ENCODE assay signal across 25 mouse cellular contexts in the genomic region with DNA sequence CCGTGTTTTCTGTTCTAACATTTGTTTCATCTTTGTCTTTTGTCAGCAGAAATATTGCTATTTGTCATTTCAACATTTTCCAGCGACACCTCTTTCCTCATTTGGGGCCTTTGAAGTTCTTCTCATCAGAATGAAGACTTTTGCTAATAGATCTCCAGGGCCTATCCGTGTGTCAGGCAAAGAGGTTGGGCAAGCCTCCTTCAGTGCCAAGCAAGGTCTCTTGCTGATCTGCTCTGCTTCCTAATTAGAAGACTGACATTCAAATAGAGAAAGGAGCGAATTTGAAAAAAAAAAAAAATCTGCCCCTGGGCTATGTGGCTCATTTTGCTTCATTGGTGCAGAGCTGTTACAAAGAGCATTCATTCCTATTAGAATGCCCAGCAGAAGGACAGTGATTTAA. TPM values are rescaled to one million over a fixed set of nuclear protein-coding genes. Genes with fewer than 3 reads are reported as not detected.
A peak's percentile ranks its signal among the peaks of the same experiment; 100 is the strongest.
DNase-seq lines count a peak whose midpoint lies in the region; ATAC-seq and TF ChIP-seq lines count a peak whose summit lies in the region.
"Had no signal": no experiment of that assay in that cellular context is flagged by ENCODE, and none has a peak within 500 bp of the region (broad histone marks: within the 10 kb centered on the region; RNA-seq: fewer than 3 reads in every experiment).

No protein-coding gene starts in this region.

- no peak for ATAC-seq in midbrain, embryonic 11.5 days (ENCODE audit: low FRiP score)
- no peak for ATAC-seq in midbrain, postnatal 0 days (ENCODE audit: low FRiP score)
- ATAC-seq in midbrain, embryonic 16.5 days = peak; percentile 76; the same call in 1 of the 2 replicates
- ATAC-seq: forebrain, embryonic 13.5 days; hindbrain, embryonic 16.5 days had no signal

- no peaks in the 10 kb centered on the region for H3K4me1 ChIP-seq in midbrain, embryonic 11.5 days (ENCODE audit: control insufficient read depth, insufficient read depth, low read length)
- H3K4me1 ChIP-seq in midbrain, postnatal 0 days (ENCODE audit: insufficient read depth, low read length) = no peaks in the 10 kb centered on the region
- H3K4me1 ChIP-seq in midbrain, embryonic 16.5 days (ENCODE audit: control insufficient read depth, insufficient read depth, low read length) = no peaks in the 10 kb centered on the region
- H3K4me1 ChIP-seq: forebrain, embryonic 10.5 days; forebrain, embryonic 13.5 days; heart, embryonic 12.5 days; heart, embryonic 15.5 days; hindbrain, embryonic 10.5 days; hindbrain, embryonic 13.5 days had no signal

- no peaks in the 10 kb centered on the region for H3K36me3 ChIP-seq in midbrain, embryonic 11.5 days (ENCODE audit: control insufficient read depth, insufficient read depth, low read length)
- no peaks in the 10 kb centered on the region for H3K36me3 ChIP-seq in midbrain, postnatal 0 days (ENCODE audit: insufficient read depth, low read length)
- H3K36me3 ChIP-seq in midbrain, embryonic 16.5 days (ENCODE audit: control insufficient read depth, insufficient read depth, low read length) = no peaks in the 10 kb centered on the region
- H3K36me3 ChIP-seq: forebrain, embryonic 10.5 days; G1E; heart, embryonic 12.5 days; heart, embryonic 15.5 days; hindbrain, embryonic 10.5 days; hindbrain, embryonic 13.5 days had no signal

- peak; percentile 14 for DNase-seq in midbrain, embryonic 11.5 days (ENCODE audit: low spot score, missing footprints)
- DNase-seq in midbrain, postnatal 0 days (ENCODE audit: low spot score) = no peak
- peak; percentile 21 for DNase-seq in retina, postnatal 1 day
- no peak for DNase-seq in retina, embryonic 14.5 days (ENCODE audit: low spot score)
- DNase-seq in left cerebral cortex, adult 18-20 months (ENCODE audit: low spot score in 2 of 2) = no peak
- DNase-seq: adrenal gland, adult 2 months; adrenal gland, postnatal 14 days; B cell, adult 2 months; cerebellum, adult 18-20 months; cerebellum, adult 9-10 months; cerebellum, postnatal 14 days; gastrocnemius, postnatal 25 days; heart, adult 18-20 months; heart, postnatal 10 days; heart, postnatal 36 days had no signal

- H3K9ac ChIP-seq in midbrain, embryonic 11.5 days (ENCODE audit: low read length) = no peak overlapping the region
- no peak overlapping the region for H3K9ac ChIP-seq in midbrain, postnatal 0 days (replicated peaks; ENCODE audit: low read length, poor library complexity, severe bottlenecking)
- H3K9ac ChIP-seq in midbrain, embryonic 16.5 days (ENCODE audit: low read depth, low read length) = no peak overlapping the region
- H3K9ac ChIP-seq: forebrain, embryonic 13.5 days; heart, embryonic 12.5 days; heart, embryonic 15.5 days; hindbrain, embryonic 13.5 days had no signal

- H3K27ac ChIP-seq in midbrain, embryonic 11.5 days (ENCODE audit: low read depth, low read length) = no peak overlapping the region
- H3K27ac ChIP-seq in midbrain, postnatal 0 days (ENCODE audit: low read depth, low read length) = no peak overlapping the region
- no peak overlapping the region for H3K27ac ChIP-seq in midbrain, embryonic 16.5 days (ENCODE audit: low read length)
- H3K27ac ChIP-seq: forebrain, embryonic 10.5 days; forebrain, embryonic 13.5 days; heart, embryonic 15.5 days; hindbrain, embryonic 10.5 days; hindbrain, embryonic 13.5 days had no signal

- TF ChIP-seq CTCF in midbrain, postnatal 0 days (IDR thresholded peaks at IDR 0.05) = no peak

- H3K27me3 ChIP-seq in midbrain, embryonic 11.5 days (ENCODE audit: control insufficient read depth, insufficient read depth, low read length) = no peaks in the 10 kb centered on the region
- no peaks in the 10 kb centered on the region for H3K27me3 ChIP-seq in midbrain, postnatal 0 days (ENCODE audit: insufficient read depth, low read length)
- H3K27me3 ChIP-seq in midbrain, embryonic 16.5 days (ENCODE audit: control insufficient read depth, insufficient read depth, low read depth, low read length) = no peaks in the 10 kb centered on the region
- H3K27me3 ChIP-seq: CH12.LX; forebrain, embryonic 13.5 days; heart, embryonic 12.5 days; heart, embryonic 15.5 days; hindbrain, embryonic 13.5 days had no signal

- no peak overlapping the region for H3K4me3 ChIP-seq in midbrain, embryonic 11.5 days (ENCODE audit: low read depth, low read length)
- H3K4me3 ChIP-seq in midbrain, postnatal 0 days (ENCODE audit: low read depth, low read length) = no peak overlapping the region
- no peak overlapping the region for H3K4me3 ChIP-seq in midbrain, embryonic 16.5 days (ENCODE audit: low read depth, low read length)
- H3K4me3 ChIP-seq: forebrain, embryonic 10.5 days; forebrain, embryonic 13.5 days; heart, embryonic 12.5 days; heart, embryonic 15.5 days; hindbrain, embryonic 10.5 days; hindbrain, embryonic 13.5 days had no signal

- H3K9me3 ChIP-seq in midbrain, embryonic 11.5 days (ENCODE audit: control insufficient read depth, low read length) = no peaks in the 10 kb centered on the region
- no peaks in the 10 kb centered on the region for H3K9me3 ChIP-seq in midbrain, postnatal 0 days (ENCODE audit: low read length)
- H3K9me3 ChIP-seq in midbrain, embryonic 16.5 days (replicated peaks; ENCODE audit: control insufficient read depth, low read length, poor library complexity, severe bottlenecking) = no peaks in the 10 kb centered on the region
- H3K9me3 ChIP-seq: forebrain, embryonic 10.5 days; forebrain, embryonic 13.5 days; heart, embryonic 12.5 days; heart, embryonic 15.5 days; hindbrain, embryonic 10.5 days; hindbrain, embryonic 13.5 days had no signal

- 77% methylated on average over 4 of the region's 4 CpGs for WGBS in midbrain, embryonic 11.5 days
- WGBS in midbrain, postnatal 0 days = 50% methylated on average over 4 of the region's 4 CpGs
- 56% methylated on average over 4 of the region's 4 CpGs for WGBS in midbrain, embryonic 16.5 days

- no peak overlapping the region for H3K4me2 ChIP-seq in midbrain, embryonic 11.5 days
- no peak overlapping the region for H3K4me2 ChIP-seq in midbrain, postnatal 0 days (ENCODE audit: low read depth, low read length, poor library complexity, severe bottlenecking)
- no peak overlapping the region for H3K4me2 ChIP-seq in midbrain, embryonic 16.5 days (ENCODE audit: low read length)
- H3K4me2 ChIP-seq: forebrain, embryonic 13.5 days; heart, embryonic 12.5 days; heart, embryonic 15.5 days; hindbrain, embryonic 13.5 days had no signal

RNA-seq across cellular contexts. Expression of a gene that starts 32.2 kb away (rescaled TPM):
- 0.18 and 0.49 TPM in 2 replicates for polyA plus RNA-seq in midbrain, embryonic 11.5 days (2014; fragmentation: Nextera tagmentation; extraction: Ambion mirVana)
- total RNA-seq in midbrain, postnatal 0 days (2014; rRNA removed) = 0.33 and 0.52 TPM in 2 replicates
- 0.33 and 0.44 TPM in 2 replicates for polyA plus RNA-seq in midbrain, postnatal 0 days (2015; fragmentation: Nextera tagmentation; extraction: Ambion mirVana)
- 0.30 and 0.39 TPM in 2 replicates for polyA plus RNA-seq in midbrain, embryonic 16.5 days (2015; fragmentation: Nextera tagmentation; extraction: Ambion mirVana)
- 10 to 100 TPM; 11.7 to 12.9 TPM for total RNA-seq in left cerebral cortex, adult 18-20 months (2021)

Comparison
In these comparisons a context has a peak if more than half of its experiments do, and no peak if none do; other contexts are left out.
1. DNase-seq: peak in midbrain, embryonic 11.5 days (single experiment) and retina, postnatal 1 day (single experiment); none in midbrain, postnatal 0 days (single experiment), retina, embryonic 14.5 days (single experiment) and left cerebral cortex, adult 18-20 months (0 of 2).